Mouse (Mus musculus) embryonic facial prominence, embryonic 13.5 days (tissue): ENCODE measurements around the gene Fam3b. TPM values are rescaled to one million over a fixed set of nuclear protein-coding genes. Genes with fewer than 3 reads are reported as not detected.

Experiments used
- ATAC-seq: fragments of 200-750 bp; cut with Nextera tagmentation; 2 replicates; pipeline ENCODE4 v1.8.0; 2017; ENCODE audit warnings: low read depth; ENCODE audit not compliant: insufficient number of reproducible peaks, insufficient read depth, low FRiP score, low TSS enrichment
- H3K27ac ChIP-seq: fragments of 300-500 bp; sonication (generic); 2 replicates; pipeline ENCODE4 v1.5.1; 2015; ENCODE audit warnings: moderate library complexity, mild to moderate bottlenecking, inconsistent platforms
- H3K27me3 ChIP-seq: fragments of 300-500 bp; sonication (generic); 2 replicates; pipeline ENCODE4 v1.6.1; 2015; ENCODE audit warnings: mild to moderate bottlenecking, inconsistent platforms
- H3K36me3 ChIP-seq: fragments of 300-500 bp; sonication (generic); 2 replicates; pipeline ENCODE4 v1.6.1; 2015; ENCODE audit warnings: mild to moderate bottlenecking, inconsistent platforms
- H3K4me1 ChIP-seq: fragments of 300-500 bp; sonication (generic); 2 replicates; pipeline ENCODE4 v1.6.1; 2015; ENCODE audit warnings: inconsistent platforms
- H3K4me2 ChIP-seq: fragments of 300-500 bp; sonication (generic); 2 replicates; pipeline ENCODE4 v1.6.1; 2015; ENCODE audit warnings: moderate library complexity, mild to moderate bottlenecking, inconsistent platforms
- H3K4me3 ChIP-seq: fragments of 300-500 bp; sonication (generic); 2 replicates; pipeline ENCODE4 v1.5.1; 2015; ENCODE audit warnings: mild to moderate bottlenecking, inconsistent platforms
- H3K9ac ChIP-seq: fragments of 300-500 bp; sonication (generic); 2 replicates; pipeline ENCODE4 v1.6.1; 2015; ENCODE audit warnings: mild to moderate bottlenecking, inconsistent platforms
- H3K9me3 ChIP-seq: fragments of 300-500 bp; sonication (generic); 2 replicates; pipeline ENCODE4 v1.6.1; 2016; ENCODE audit warnings: inconsistent platforms
- WGBS: fragments of 180-500 bp; shearing (Covaris S2); methylation state at CpG from one replicate; pipeline ENCODE4 v1.1.7; 2015; ENCODE audit warnings: mixed read lengths; 5-methylcytosine and 5-hydroxymethylcytosine counted together
- polyA plus RNA-seq: library from polyadenylated mRNA; unstranded; fragments of >200 nt; fragmentation: Nextera tagmentation; extraction: Ambion mirVana; gene quantifications from 2 replicates; pipeline ENCODE4 v1.2.1, GENCODE M21; 2015

Fam3b gene
- polyA plus RNA-seq, 1 experiment from 2014 or later: not detected

GRCm38 (mm10) chr16:97478655-97479054, 36.0 kb downstream of the Fam3b start:
- WGBS: 71% methylated on average over 2 of the region's 2 CpGs
- ATAC-seq: no peak
- H3K36me3 ChIP-seq: no peaks in the 10 kb centered on the region
- no peak overlapping the region for H3K27ac ChIP-seq
- no peaks in the 10 kb centered on the region for H3K9me3 ChIP-seq
- H3K4me2 ChIP-seq: no peak overlapping the region
- no peak overlapping the region for H3K9ac ChIP-seq
- H3K4me3 ChIP-seq: no peak overlapping the region
- H3K4me1 ChIP-seq: no peaks in the 10 kb centered on the region
- no peaks in the 10 kb centered on the region for H3K27me3 ChIP-seq

GRCm38 (mm10) chr16:97476524-97476923, 38.1 kb downstream of the Fam3b start:
- Histone ChIP-seq H3K4me1 (no peaks in the 10 kb centered on the region), H3K27me3 (no peaks in the 10 kb centered on the region), H3K27ac (no peak overlapping the region), H3K9me3 (no peaks in the 10 kb centered on the region), H3K4me2 (no peak overlapping the region), H3K36me3 (no peaks in the 10 kb centered on the region), H3K4me3 (no peak overlapping the region), H3K9ac (no peak overlapping the region)
- 82% methylated on average over 1 of the region's 1 CpGs for WGBS
- ATAC-seq: no peak

GRCm38 (mm10) chr16:97475581-97475980, 39.0 kb downstream of the Fam3b start:
- whole genome bisulfite sequencing: 93% methylated on average over 3 of the region's 3 CpGs

GRCm38 (mm10) chr16:97474671-97475070, 39.9 kb downstream of the Fam3b start:
- no peak for ATAC-seq
- no peak overlapping the region for H3K27ac ChIP-seq
- H3K4me1 ChIP-seq: no peaks in the 10 kb centered on the region
- no peaks in the 10 kb centered on the region for H3K27me3 ChIP-seq
- H3K4me3 ChIP-seq: no peak overlapping the region
- no peak overlapping the region for H3K9ac ChIP-seq
- no peaks in the 10 kb centered on the region for H3K36me3 ChIP-seq
- no peaks in the 10 kb centered on the region for H3K9me3 ChIP-seq
- 79% methylated on average over 2 of the region's 2 CpGs for whole genome bisulfite sequencing
- H3K4me2 ChIP-seq: no peak overlapping the region

More at GRCm38 (mm10) chr16:97475581-97475980, 39.0 kb downstream of the Fam3b start:
- Histone ChIP-seq H3K4me3 (no peak overlapping the region), H3K36me3 (no peaks in the 10 kb centered on the region), H3K4me1 (no peaks in the 10 kb centered on the region), H3K27ac (no peak overlapping the region), H3K27me3 (no peaks in the 10 kb centered on the region), H3K9ac (no peak overlapping the region), H3K4me2 (no peak overlapping the region), H3K9me3 (no peaks in the 10 kb centered on the region)
- ATAC-seq: no peak

GRCm38 (mm10) chr16:97467993-97468791, 46.4 kb downstream of the Fam3b start:
- 64% methylated on average over 4 of the region's 4 CpGs for WGBS
- Histone ChIP-seq H3K27me3 (no peaks in the 10 kb centered on the region), H3K36me3 (no peaks in the 10 kb centered on the region)

GRCm38 (mm10) chr16:97467472-97467871, 47.1 kb downstream of the Fam3b start:
- 84% methylated on average over 3 of the region's 3 CpGs for WGBS
- H3K36me3 ChIP-seq: no peaks in the 10 kb centered on the region
- no peak overlapping the region for H3K9ac ChIP-seq
- no peak overlapping the region for H3K4me3 ChIP-seq
- no peak for ATAC-seq
- no peak overlapping the region for H3K4me2 ChIP-seq
- no peaks in the 10 kb centered on the region for H3K27me3 ChIP-seq
- H3K27ac ChIP-seq: no peak overlapping the region
- peaks cover 10% of the 10 kb centered on the region for H3K4me1 ChIP-seq
- H3K9me3 ChIP-seq: no peaks in the 10 kb centered on the region

More at GRCm38 (mm10) chr16:97467993-97468791, 46.4 kb downstream of the Fam3b start:
- Histone ChIP-seq H3K9ac (no peak overlapping the region), H3K4me1 (peaks cover 3% of the 10 kb centered on the region), H3K27ac (no peak overlapping the region), H3K4me3 (no peak overlapping the region), H3K9me3 (no peaks in the 10 kb centered on the region), H3K4me2 (no peak overlapping the region)
- ATAC-seq: no peak

GRCm38 (mm10) chr16:97466182-97466957, 48.2 kb downstream of the Fam3b start:
- 52% methylated on average over 4 of the region's 4 CpGs for WGBS
- Histone ChIP-seq H3K27me3 (no peaks in the 10 kb centered on the region), H3K4me3 (no peak overlapping the region), H3K27ac (no peak overlapping the region), H3K4me1 (peaks cover 17% of the 10 kb centered on the region), H3K36me3 (no peaks in the 10 kb centered on the region), H3K4me2 (no peak overlapping the region), H3K9me3 (no peaks in the 10 kb centered on the region), H3K9ac (no peak overlapping the region)
- ATAC-seq: no peak

GRCm38 (mm10) chr16:97462481-97463181, 52.0 kb downstream of the Fam3b start, which contains the start of gene Mx1:
Gene Mx1 (minus strand): TSS chr16:97462907.
- peak within 1 kb of the TSS; percentile 66 for H3K27ac ChIP-seq
- no peaks in the 10 kb centered on the region for H3K27me3 ChIP-seq
- H3K9me3 ChIP-seq: no peaks in the 10 kb centered on the region
- H3K36me3 ChIP-seq: no peaks in the 10 kb centered on the region
- H3K9ac ChIP-seq: no peak within 1 kb of the TSS
- 13% methylated on average over 4 of the region's 4 CpGs for WGBS
- H3K4me3 ChIP-seq: no peak within 1 kb of the TSS
- peaks cover 17% of the 10 kb centered on the region for H3K4me1 ChIP-seq
- peak within 1 kb of the TSS; percentile 31 for H3K4me2 ChIP-seq
- ATAC-seq: peak; percentile 76

GRCm38 (mm10) chr16:97461271-97461670, 53.3 kb downstream of the Fam3b start:
- no peaks in the 10 kb centered on the region for H3K36me3 ChIP-seq
- 58% methylated on average over 2 of the region's 2 CpGs for WGBS
- H3K4me1 ChIP-seq: peaks cover 17% of the 10 kb centered on the region
- ATAC-seq: no peak
- no peak overlapping the region for H3K9ac ChIP-seq
- no peak overlapping the region for H3K4me2 ChIP-seq
- H3K9me3 ChIP-seq: no peaks in the 10 kb centered on the region
- no peak overlapping the region for H3K27ac ChIP-seq
- no peak overlapping the region for H3K4me3 ChIP-seq
- no peaks in the 10 kb centered on the region for H3K27me3 ChIP-seq

GRCm38 (mm10) chr16:97459831-97460230, 54.8 kb downstream of the Fam3b start:
- no peak for ATAC-seq
- Histone ChIP-seq H3K4me3 (no peak overlapping the region), H3K9ac (no peak overlapping the region), H3K36me3 (no peaks in the 10 kb centered on the region), H3K4me1 (peaks cover 17% of the 10 kb centered on the region), H3K27me3 (no peaks in the 10 kb centered on the region), H3K4me2 (no peak overlapping the region), H3K9me3 (no peaks in the 10 kb centered on the region), H3K27ac (no peak overlapping the region)
- WGBS: 73% methylated on average over 1 of the region's 1 CpGs

GRCm38 (mm10) chr16:97447386-97447785, 67.2 kb downstream of the Fam3b start:
- Histone ChIP-seq H3K4me2 (no peak overlapping the region), H3K9me3 (no peaks in the 10 kb centered on the region), H3K27me3 (no peaks in the 10 kb centered on the region), H3K36me3 (no peaks in the 10 kb centered on the region), H3K27ac (no peak overlapping the region), H3K4me1 (no peaks in the 10 kb centered on the region), H3K9ac (no peak overlapping the region), H3K4me3 (no peak overlapping the region)
- no peak for ATAC-seq
